Mouse (Mus musculus): ENCODE results near the gene AI854703. TPM values are rescaled to one million over a fixed set of nuclear protein-coding genes. Genes with fewer than 3 reads are reported as not detected.

Gene AI854703
- total RNA-seq, 1 experiment: 0.67 TPM

GRCm38 (mm10) chr6:48600594-48600993 lies 26.0 kb upstream of the AI854703 start:
- no peak for DNase-seq (ENCODE audit: low read depth, low spot score)
- peaks cover 14% of the 10 kb centered on the region; the same call in 1 of the 2 replicates for H3K36me3 ChIP-seq (ENCODE audit: control insufficient read depth, insufficient read depth, low read length, poor library complexity, severe bottlenecking)
- no peak overlapping the region for H3K9ac ChIP-seq (ENCODE audit: insufficient read depth, low read depth, low read length, poor library complexity, severe bottlenecking)
- TF ChIP-seq ZNF384 (IDR thresholded peaks at IDR 0.05; ENCODE audit: low read depth, low read length): no peak
- TF ChIP-seq MAFK (IDR thresholded peaks at IDR 0.05; ENCODE audit: insufficient read depth, low read depth, low read length): no peak
- TF ChIP-seq ZC3H11A (IDR thresholded peaks at IDR 0.05; ENCODE audit: borderline replicate concordance, low read depth, low read length): no peak
- no peak for TF ChIP-seq CHD2 (IDR thresholded peaks at IDR 0.05; ENCODE audit: low read depth, low read length)
- no peak for TF ChIP-seq HCFC1 (IDR thresholded peaks at IDR 0.05; ENCODE audit: borderline replicate concordance, insufficient read depth, low read length)
- in situ Hi-C loops (cut with MboI; ENCODE audit: low sequenced_read_pairs in 2 of 2, unreplicated experiment in 2 of 2): no loop called here
- H3K27ac ChIP-seq (ENCODE audit: insufficient read depth, low read depth, low read length, poor library complexity, severe bottlenecking): no peak overlapping the region
- no peaks in the 10 kb centered on the region for H3K9me3 ChIP-seq (ENCODE audit: control insufficient read depth, insufficient read depth, low read depth, low read length)
- no peak overlapping the region for H3K4me3 ChIP-seq (ENCODE audit: insufficient read depth in 1 of 2, low read depth in 1 of 2, low read length in 2 of 2, poor library complexity in 1 of 2, severe bottlenecking in 1 of 2)
- H3K4me1 ChIP-seq (ENCODE audit: control insufficient read depth in 2 of 2, insufficient read depth in 2 of 2, low read length in 2 of 2, poor library complexity in 1 of 2): peaks cover 0 to 5% of the 10 kb centered on the region in 2 experiments; a peak in 1 of 4 replicates

DNA sequence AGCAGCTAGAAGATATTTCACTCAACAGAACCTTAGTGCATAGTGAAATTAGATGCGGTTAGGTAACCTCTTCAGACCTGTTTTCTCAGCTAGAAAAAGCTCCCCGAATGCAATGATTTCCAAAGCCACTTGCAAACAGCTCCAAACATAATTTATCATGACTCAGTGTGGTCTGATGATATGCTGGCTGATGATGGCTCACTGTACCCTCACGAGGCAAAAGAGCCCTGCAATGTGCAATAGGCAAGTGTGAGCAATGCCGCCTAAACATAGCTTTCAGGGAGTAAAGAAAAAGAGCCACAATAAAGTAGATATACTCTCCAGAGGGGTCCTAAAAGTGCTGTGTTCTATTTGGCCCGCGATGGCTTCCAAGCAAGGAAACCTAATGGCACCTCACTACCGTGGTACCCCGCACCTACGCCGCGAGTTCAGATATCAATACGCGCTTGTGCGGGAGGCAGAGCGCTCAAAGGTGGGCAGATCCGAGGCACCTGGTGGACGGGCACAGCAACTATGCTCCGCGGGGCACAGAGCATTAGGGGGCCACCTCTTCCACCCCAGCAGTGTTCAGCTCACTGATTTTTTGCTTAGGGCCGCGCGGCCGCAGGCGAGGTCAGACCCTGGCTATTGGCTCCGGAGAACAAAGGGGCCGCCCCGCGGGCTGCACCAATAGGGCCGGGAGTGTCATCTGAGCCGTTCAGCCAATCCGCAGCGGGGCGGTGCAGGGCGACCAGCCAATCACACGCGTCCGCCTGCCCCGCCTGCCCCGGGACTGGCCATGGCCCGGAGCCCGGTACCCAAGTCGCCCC lies 25.1 kb upstream of the AI854703 start, which contains the start of gene Zfp775:
Gene Zfp775, plus strand, starts transcription at position 793 of the 809 bp plus-strand sequence.
- TF ChIP-seq HCFC1 (IDR thresholded peaks at IDR 0.05; ENCODE audit: borderline replicate concordance, insufficient read depth, low read length) (no peak), CHD2 (IDR thresholded peaks at IDR 0.05; ENCODE audit: low read depth, low read length) (peak; percentile 61; the same call in 1 of the 2 replicates)
- peak; percentile 77 for DNase-seq (ENCODE audit: low read depth, low spot score)
- H3K4me1 ChIP-seq (ENCODE audit: control insufficient read depth in 2 of 2, insufficient read depth in 2 of 2, low read length in 2 of 2, poor library complexity in 1 of 2): peaks cover 0 to 5% of the 10 kb centered on the region in 2 experiments; a peak in 1 of 4 replicates
- H3K4me3 ChIP-seq (ENCODE audit: insufficient read depth in 1 of 2, low read depth in 1 of 2, low read length in 2 of 2, poor library complexity in 1 of 2, severe bottlenecking in 1 of 2): peak within 1 kb of the TSS; percentile 68 to 75
- in situ Hi-C loops (cut with MboI; ENCODE audit: low sequenced_read_pairs in 2 of 2, unreplicated experiment in 2 of 2): no loop called here
- no peaks in the 10 kb centered on the region for H3K9me3 ChIP-seq (ENCODE audit: control insufficient read depth, insufficient read depth, low read depth, low read length)
- peak within 1 kb of the TSS; percentile 71 for H3K9ac ChIP-seq (ENCODE audit: insufficient read depth, low read depth, low read length, poor library complexity, severe bottlenecking)
- H3K36me3 ChIP-seq (ENCODE audit: control insufficient read depth, insufficient read depth, low read length, poor library complexity, severe bottlenecking): peaks cover 9% of the 10 kb centered on the region; the same call in 1 of the 2 replicates
- no peak within 1 kb of the TSS for H3K27ac ChIP-seq (ENCODE audit: insufficient read depth, low read depth, low read length, poor library complexity, severe bottlenecking)

- no peaks in the 10 kb centered on the region for H3K9me3 ChIP-seq (ENCODE audit: control insufficient read depth, insufficient read depth, low read depth, low read length)
- DNase-seq (ENCODE audit: low read depth, low spot score): no peak
- TF ChIP-seq HCFC1 (IDR thresholded peaks at IDR 0.05; ENCODE audit: borderline replicate concordance, insufficient read depth, low read length) (no peak), CHD2 (IDR thresholded peaks at IDR 0.05; ENCODE audit: low read depth, low read length) (no peak), ZNF384 (IDR thresholded peaks at IDR 0.05; ENCODE audit: low read depth, low read length) (no peak), ZC3H11A (IDR thresholded peaks at IDR 0.05; ENCODE audit: borderline replicate concordance, low read depth, low read length) (no peak), MAFK (IDR thresholded peaks at IDR 0.05; ENCODE audit: insufficient read depth, low read depth, low read length) (no peak)
- no peak overlapping the region for H3K27ac ChIP-seq (ENCODE audit: insufficient read depth, low read depth, low read length, poor library complexity, severe bottlenecking)
- peak overlapping the region; percentile 66 for H3K9ac ChIP-seq (ENCODE audit: insufficient read depth, low read depth, low read length, poor library complexity, severe bottlenecking)
- in situ Hi-C loops (cut with MboI; ENCODE audit: low sequenced_read_pairs in 2 of 2, unreplicated experiment in 2 of 2): no loop called here
- peak overlapping the region; percentile 68 to 75 for H3K4me3 ChIP-seq (ENCODE audit: insufficient read depth in 1 of 2, low read depth in 1 of 2, low read length in 2 of 2, poor library complexity in 1 of 2, severe bottlenecking in 1 of 2)
- peaks cover 0 to 2% of the 10 kb centered on the region in 2 experiments; a peak in 1 of 4 replicates for H3K4me1 ChIP-seq (ENCODE audit: control insufficient read depth in 2 of 2, insufficient read depth in 2 of 2, low read length in 2 of 2, poor library complexity in 1 of 2)
- peaks cover 6% of the 10 kb centered on the region; the same call in 1 of the 2 replicates for H3K36me3 ChIP-seq (ENCODE audit: control insufficient read depth, insufficient read depth, low read length, poor library complexity, severe bottlenecking)
Measured at GRCm38 (mm10) chr6:48602080-48602741, 24.4 kb upstream of the AI854703 start.

DNA sequence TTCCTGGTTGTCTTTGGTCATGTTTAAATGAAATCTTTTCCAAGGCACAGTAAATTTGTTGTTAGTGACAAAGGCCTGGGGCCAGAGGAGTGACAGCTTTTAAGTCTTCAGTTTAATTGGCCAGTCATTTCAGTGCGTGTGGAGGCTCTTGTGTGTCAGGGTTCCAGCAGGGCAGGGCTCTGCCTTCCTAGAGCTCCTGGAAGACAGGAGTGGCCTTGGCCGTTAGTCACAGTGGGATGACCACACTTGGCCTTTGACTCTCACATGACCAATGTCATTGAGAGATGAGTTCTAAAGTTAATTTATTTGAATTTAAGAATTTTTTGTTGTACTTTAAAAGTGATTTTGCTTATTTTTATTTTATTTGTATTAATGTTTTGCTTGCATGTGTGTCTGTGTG lies 18.4 kb upstream of the AI854703 start:
- TF ChIP-seq ZC3H11A (IDR thresholded peaks at IDR 0.05; ENCODE audit: borderline replicate concordance, low read depth, low read length) (no peak), HCFC1 (IDR thresholded peaks at IDR 0.05; ENCODE audit: borderline replicate concordance, insufficient read depth, low read length) (no peak), CHD2 (IDR thresholded peaks at IDR 0.05; ENCODE audit: low read depth, low read length) (no peak), ZNF384 (IDR thresholded peaks at IDR 0.05; ENCODE audit: low read depth, low read length) (no peak), MAFK (IDR thresholded peaks at IDR 0.05; ENCODE audit: insufficient read depth, low read depth, low read length) (no peak)
- Histone ChIP-seq H3K4me1 (ENCODE audit: control insufficient read depth in 2 of 2, insufficient read depth in 2 of 2, low read length in 2 of 2, poor library complexity in 1 of 2) (peaks cover 0 to 5% of the 10 kb centered on the region in 2 experiments; a peak in 1 of 4 replicates), H3K9me3 (ENCODE audit: control insufficient read depth, insufficient read depth, low read depth, low read length) (no peaks in the 10 kb centered on the region), H3K4me3 (ENCODE audit: insufficient read depth in 1 of 2, low read depth in 1 of 2, low read length in 2 of 2, poor library complexity in 1 of 2, severe bottlenecking in 1 of 2) (no peak overlapping the region), H3K9ac (ENCODE audit: insufficient read depth, low read depth, low read length, poor library complexity, severe bottlenecking) (no peak overlapping the region), H3K27ac (ENCODE audit: insufficient read depth, low read depth, low read length, poor library complexity, severe bottlenecking) (no peak overlapping the region), H3K36me3 (ENCODE audit: control insufficient read depth, insufficient read depth, low read length, poor library complexity, severe bottlenecking) (no peaks in the 10 kb centered on the region)
- DNase-seq (ENCODE audit: low read depth, low spot score): no peak
- in situ Hi-C loops (cut with MboI; ENCODE audit: low sequenced_read_pairs in 2 of 2, unreplicated experiment in 2 of 2): no loop called here
